Mouse (Mus musculus) ES-E14 (cell line): ENCODE measurements around the gene Sema6d.

Experiments
- MAFK ChIP-seq: IDR thresholded peaks from 2 replicates; pipeline ENCODE4 v1.6.1; 2014; ENCODE audit warnings: mild to moderate bottlenecking, low read depth, low read length, inconsistent platforms; ENCODE audit not compliant: insufficient read depth
- ZC3H11A ChIP-seq: IDR thresholded peaks from 2 replicates; pipeline ENCODE4 v1.6.1; 2012; ENCODE audit warnings: low read depth, mild to moderate bottlenecking, inconsistent platforms, low read length, borderline replicate concordance

DNA sequence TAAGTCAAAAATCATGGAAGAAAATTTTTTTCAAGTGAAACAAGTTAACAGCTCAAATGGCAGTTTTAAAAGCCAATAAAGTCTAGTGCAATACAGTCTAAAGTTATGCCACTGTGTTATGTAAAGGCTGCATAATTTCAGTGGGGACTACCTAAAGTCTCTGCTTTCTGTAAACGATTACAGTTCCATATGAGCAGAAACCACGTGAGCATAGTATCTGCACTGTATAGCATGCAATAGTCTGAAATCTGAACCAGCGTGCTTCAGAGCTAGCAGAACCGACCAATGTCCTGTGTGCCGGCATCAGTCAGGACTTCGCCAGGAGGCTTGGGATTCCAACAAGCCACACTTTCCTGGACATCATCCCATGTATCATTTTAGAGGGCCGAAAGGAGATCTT, 538.9 kb downstream of the Sema6d start:
- TF ChIP-seq MAFK (no peak), ZC3H11A (no peak)
